Mouse (Mus musculus) lung, adult 2 months (tissue): ENCODE data around the gene Psenen.

ENCODE experiments used
- CTCF ChIP-seq: fragments of 200-500 bp; IDR thresholded peaks from 2 replicates; pipeline ENCODE4 v1.5.1; 2011; ENCODE audit warnings: mild to moderate bottlenecking, low read length, control low read depth; ENCODE audit not compliant: insufficient read depth
- POLR2A ChIP-seq: fragments of 200-500 bp; IDR thresholded peaks from 2 replicates; pipeline ENCODE4 v1.6.1; 2011; ENCODE audit warnings: low read depth, mild to moderate bottlenecking, control low read depth, low read length, borderline replicate concordance; ENCODE audit errors: extremely low read depth

DNA sequence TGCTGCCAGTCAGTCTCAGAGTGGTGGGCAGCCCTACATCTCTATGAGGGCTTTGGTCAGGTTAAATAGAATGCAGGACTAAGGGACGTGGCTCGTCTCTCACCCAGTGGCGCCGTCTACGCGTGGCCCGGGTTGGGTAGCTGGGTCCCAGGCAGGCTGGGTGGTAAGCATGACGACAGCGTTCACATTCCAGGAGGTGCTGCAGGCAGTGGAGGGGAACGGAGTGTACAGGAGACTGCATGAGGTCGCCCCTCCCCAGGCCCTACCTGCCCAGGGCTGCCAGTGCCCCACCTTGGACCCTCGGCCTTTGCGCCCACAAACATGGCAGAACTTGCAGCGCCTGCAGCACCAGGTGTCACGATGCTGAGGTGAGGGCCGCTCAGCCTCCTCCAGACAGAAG is 18.1 kb upstream of the Psenen start:
- TF ChIP-seq CTCF (no peak), POLR2A (no peak)
